Mouse (Mus musculus) frontal cortex, adult 2 months (tissue): ENCODE results near the gene Olfr955. TPM values are rescaled to one million over a fixed set of nuclear protein-coding genes. Genes with fewer than 3 reads are reported as not detected.

Source experiments
- DNase-seq, 2 experiments: peaks; one replicate each; pipeline ENCODE4 v3.0.0; 2022; ENCODE audit warnings: low spot score in 1 of 2; ENCODE audit errors: extremely low spot score in 1 of 2
- polyA plus RNA-seq: library from polyadenylated mRNA; depleted of rRNA; stranded (reverse); fragments of >200 nt; gene quantifications from 2 replicates; pipeline ENCODE4 v1.2.3, GENCODE M21; 2012; rRNA removed

Gene Olfr955
- not detected in 2 replicates for polyA plus RNA-seq

DNA sequence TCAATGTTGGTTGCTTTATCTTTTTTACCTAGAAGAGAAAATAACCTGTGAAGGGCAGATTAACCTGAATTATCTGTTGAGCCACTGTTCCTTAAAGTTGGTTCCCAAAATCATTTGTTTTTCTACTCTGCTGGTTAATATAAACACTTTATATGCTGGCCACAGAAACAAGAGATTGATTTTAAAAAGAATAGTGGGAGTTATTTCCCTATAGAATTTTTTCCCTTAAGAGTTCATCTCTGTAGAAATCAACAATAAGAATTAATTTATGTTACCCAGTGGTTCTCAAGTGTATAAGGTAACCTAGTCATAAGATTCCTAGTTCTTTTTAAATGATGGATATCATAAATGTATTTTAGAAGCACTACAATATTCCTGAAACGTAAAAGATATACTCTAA lies at the start of gene Olfr955:
Olfr955 (minus strand) TSS at position 101 of the 400 bp plus-strand sequence.
- DNase-seq, result no peak

DNA sequence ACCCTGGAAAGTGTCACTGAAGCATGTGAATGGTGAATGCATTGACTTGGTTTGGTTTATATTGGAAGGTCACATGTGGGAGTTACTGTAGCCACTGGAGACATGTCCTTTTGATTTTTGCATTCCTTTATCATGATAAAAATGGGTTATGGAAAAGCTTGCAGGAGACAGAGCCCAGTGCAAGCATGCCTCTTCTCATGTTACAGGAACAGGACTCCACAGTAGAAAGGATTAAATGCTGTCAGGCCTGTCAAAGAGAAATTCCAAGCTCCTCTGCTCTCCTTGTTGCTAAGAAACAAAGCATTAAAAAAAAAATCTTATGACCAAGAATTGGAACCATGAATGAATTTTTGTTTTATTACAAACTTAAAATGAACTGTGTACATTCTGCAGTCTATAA lies 46.9 kb upstream of the Olfr955 start:
- no peak for DNase-seq

GRCm38 (mm10) chr9:39515531-39515930 lies 43.8 kb upstream of the Olfr955 start, which contains the start of gene Olfr957:
Olfr957 (minus strand) TSS chr9:39515809.
- no peak for DNase-seq

- no peak for DNase-seq
Observed at GRCm38 (mm10) chr9:39509412-39509811, 37.7 kb upstream of the Olfr955 start.

DNA sequence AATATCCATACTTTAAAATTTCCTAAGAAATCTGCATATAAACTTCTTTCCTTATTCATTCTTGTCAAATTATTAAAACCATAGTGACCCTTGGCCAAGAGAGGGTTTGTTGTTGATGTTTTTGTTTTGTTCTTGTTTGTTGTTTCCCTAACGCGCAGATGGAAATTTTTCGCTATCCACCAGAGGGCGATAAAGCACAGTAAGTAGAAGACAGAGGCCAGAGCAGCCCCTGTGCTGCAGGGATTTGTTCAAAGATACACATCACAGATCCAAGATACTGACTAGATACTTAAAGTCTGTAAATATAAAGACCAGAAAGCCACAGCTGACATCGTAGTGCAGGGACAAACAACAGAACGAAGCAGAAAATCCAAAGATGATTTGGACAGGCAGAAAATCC lies 37.3 kb upstream of the Olfr955 start:
- peak; percentile 30 to 84 for DNase-seq

DNA sequence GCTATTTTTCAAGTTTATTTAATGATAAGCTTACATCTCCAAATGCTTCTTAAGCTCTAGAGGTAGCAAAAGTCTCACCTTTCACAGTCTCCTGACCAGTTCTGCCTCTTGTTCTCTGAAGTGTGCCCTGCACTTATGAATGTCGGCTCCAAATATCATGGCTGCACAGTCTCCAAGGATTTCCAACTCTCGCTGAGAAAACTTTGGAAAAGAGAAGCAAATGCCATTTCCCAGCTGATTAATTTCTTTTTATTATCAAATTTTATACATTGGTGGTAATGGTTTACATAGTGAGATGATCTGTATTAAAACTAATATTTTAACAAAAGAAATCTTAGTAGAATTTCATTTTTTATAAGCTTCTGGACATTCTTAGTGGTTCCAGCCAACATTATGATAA lies 22.2 kb upstream of the Olfr955 start, which contains the start of gene Olfr44:
Olfr44 (minus strand) TSS at position 101 of the 400 bp plus-strand sequence.
- DNase-seq, result no peak

DNA sequence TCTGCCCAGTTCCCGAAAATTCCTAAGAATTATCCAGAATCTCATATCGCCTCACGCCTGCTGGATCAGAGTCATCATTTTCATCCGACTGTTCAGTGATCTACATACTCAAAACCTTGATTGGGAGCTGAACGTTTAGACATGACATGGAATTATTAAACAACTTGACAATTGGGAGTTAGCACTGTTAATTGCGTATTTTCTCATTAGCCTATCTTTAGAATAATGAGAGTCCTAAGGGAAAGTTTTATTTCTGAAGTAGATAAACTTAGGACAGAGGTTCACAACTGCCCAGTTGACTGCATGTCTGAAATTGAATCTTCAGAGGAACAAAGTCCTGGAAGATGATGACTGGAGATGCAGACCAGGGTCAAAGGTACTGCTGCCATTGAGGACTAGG lies 15.3 kb downstream of the Olfr955 start, which contains the start of gene Olfr954:
Olfr954 (plus strand) TSS at position 301 of the 400 bp plus-strand sequence.
- DNase-seq, result no peak

DNA sequence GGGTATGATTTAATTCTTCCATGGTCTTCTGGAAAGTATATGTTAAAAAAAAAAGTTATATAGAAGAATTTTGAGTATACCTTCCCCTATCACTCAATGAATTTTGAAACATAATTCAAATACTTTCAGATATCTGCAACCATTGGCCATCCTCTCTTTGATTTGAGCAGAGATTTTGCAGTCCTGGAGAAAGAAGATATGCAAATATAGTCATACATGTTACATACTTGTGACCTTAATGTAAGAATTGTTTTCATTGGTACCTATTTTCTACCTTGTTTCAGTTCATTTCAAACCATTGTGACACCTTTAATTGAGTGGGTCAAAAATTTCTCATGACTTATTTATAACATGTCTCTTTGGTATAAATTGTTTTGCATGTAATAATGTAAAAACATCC lies 44.7 kb downstream of the Olfr955 start, which contains the start of gene Olfr952:
Olfr952 (minus strand) TSS at position 101 of the 400 bp plus-strand sequence.
- no peak for DNase-seq

Other genes starting within 250 kb of the Olfr955 start
- not detected in 2 replicates for gene Olfr1537, start 221.9 kb downstream of the Olfr955 start, polyA plus RNA-seq
- gene Olfr945, start 195.1 kb downstream of the Olfr955 start, polyA plus RNA-seq, result not detected in 2 replicates
- not detected in 2 replicates for gene Olfr948, start 145.9 kb downstream of the Olfr955 start, polyA plus RNA-seq
- not detected in 2 replicates for gene Olfr951, start 84.5 kb downstream of the Olfr955 start, polyA plus RNA-seq
- not detected in 2 replicates for gene Olfr952, start 44.8 kb downstream of the Olfr955 start, polyA plus RNA-seq
- not detected in 2 replicates for gene Olfr954, start 15.2 kb downstream of the Olfr955 start, polyA plus RNA-seq
- gene Olfr44, start 22.1 kb upstream of the Olfr955 start, polyA plus RNA-seq, result not detected in 2 replicates
- gene Olfr957, start 43.9 kb upstream of the Olfr955 start, polyA plus RNA-seq, result not detected in 2 replicates
- gene Olfr958, start 82.1 kb upstream of the Olfr955 start, polyA plus RNA-seq, result not detected in 2 replicates
- not detected in 2 replicates for gene Olfr959, start 103.6 kb upstream of the Olfr955 start, polyA plus RNA-seq
- gene AW551984, start 132.5 kb upstream of the Olfr955 start, polyA plus RNA-seq, result 4.4 and 5.5 TPM in 2 replicates
- not detected in 2 replicates for gene Olfr148, start 138.7 kb upstream of the Olfr955 start, polyA plus RNA-seq
- gene Olfr960, start 149.4 kb upstream of the Olfr955 start, polyA plus RNA-seq, result not detected in 2 replicates
- not detected in 2 replicates for gene Olfr961, start 173.1 kb upstream of the Olfr955 start, polyA plus RNA-seq
- not detected in 2 replicates for gene Olfr963, start 195.3 kb upstream of the Olfr955 start, polyA plus RNA-seq
- gene Olfr149, start 235.2 kb upstream of the Olfr955 start, polyA plus RNA-seq, result not detected in 2 replicates
- gene Olfr965, start 239.4 kb upstream of the Olfr955 start, polyA plus RNA-seq, result 0.11 TPM in 1 of 2 replicates, not detected in the other